Mouse (Mus musculus) thymus, postnatal 14 days (tissue): Measurements from ENCODE around the gene Slc4a10.

Experiments
- DNase-seq: peaks from one replicate; pipeline ENCODE4 v3.0.0; 2021

Gene Slc4a10

DNA sequence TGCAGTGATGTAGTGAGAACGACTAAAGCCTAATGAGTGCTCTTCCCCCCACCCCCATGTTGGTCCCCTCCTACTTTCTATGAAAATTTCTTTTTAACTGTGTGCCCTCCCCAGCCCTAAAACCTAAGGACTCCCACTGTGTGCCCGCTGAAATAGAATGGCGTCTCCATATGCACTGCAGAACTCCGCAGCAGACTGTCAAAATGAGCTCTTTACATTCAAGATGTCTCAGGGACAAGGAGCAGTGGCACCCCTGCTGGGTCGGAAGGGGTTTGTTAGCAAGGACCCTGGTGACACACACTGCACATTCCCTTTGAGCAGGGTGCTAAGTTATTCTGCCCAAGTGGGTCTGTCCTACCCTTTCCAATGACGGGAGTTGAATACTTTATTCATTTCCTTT is 309.5 kb downstream of the Slc4a10 start:
- DNase-seq = no peak

DNA sequence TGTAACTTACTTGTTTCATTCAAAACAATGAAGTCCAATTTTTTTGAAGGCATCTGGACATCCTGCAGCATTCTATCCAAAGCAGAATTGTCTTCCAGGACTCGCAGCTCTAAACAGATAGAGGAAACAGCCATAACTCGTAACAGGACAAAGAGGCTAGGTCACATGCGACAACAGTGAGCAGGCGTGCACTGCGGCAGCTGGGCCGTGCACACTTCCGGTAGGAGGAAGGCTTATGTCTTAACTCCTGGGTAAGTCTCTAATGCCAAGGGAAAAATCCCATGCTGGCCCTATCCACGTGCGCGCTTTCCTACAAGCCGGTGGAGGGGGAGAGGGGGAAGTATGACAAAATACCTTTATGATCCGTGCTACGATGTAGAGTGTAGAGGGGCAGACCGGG is 310.3 kb downstream of the Slc4a10 start:
- no peak for DNase-seq

DNA sequence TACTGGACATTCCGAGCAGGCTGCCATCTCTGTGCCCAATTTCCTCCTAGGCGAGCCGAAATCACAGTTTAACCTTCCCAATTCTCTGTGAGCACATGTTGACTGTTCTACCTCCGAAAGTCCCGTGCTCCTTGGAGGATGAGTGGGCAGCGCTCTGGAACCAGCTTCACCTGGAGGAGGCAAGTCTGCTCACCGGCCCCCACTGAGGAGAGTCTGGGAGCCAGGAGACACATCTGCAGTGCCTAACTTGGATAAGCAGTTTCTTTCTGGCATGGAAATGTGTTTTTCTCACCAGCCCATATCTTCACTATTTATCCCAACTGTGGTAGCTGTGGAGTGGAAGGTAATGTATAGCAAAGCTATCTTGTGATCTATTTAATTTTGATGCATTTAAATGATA is 311.0 kb downstream of the Slc4a10 start:
- DNase-seq = no peak

DNA sequence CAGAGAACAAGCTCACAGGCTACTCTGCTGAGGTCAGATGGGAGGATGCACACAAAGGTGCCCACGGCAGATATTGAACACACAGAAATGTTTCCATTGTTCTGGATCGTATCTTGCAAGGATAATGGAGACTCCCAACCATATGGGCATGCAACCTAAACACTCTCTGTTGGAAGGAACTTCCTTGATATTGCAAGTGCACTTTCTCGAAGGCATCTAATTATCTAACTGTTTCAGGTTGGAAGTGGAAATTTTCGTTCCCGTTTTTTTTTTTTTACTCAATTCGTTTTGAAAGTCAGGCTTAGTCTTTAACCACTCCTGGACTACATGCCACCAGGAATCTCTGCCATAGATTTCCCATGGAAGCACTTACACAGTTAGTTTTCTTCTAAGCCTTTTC is 314.6 kb downstream of the Slc4a10 start:
- DNase-seq = no peak

DNA sequence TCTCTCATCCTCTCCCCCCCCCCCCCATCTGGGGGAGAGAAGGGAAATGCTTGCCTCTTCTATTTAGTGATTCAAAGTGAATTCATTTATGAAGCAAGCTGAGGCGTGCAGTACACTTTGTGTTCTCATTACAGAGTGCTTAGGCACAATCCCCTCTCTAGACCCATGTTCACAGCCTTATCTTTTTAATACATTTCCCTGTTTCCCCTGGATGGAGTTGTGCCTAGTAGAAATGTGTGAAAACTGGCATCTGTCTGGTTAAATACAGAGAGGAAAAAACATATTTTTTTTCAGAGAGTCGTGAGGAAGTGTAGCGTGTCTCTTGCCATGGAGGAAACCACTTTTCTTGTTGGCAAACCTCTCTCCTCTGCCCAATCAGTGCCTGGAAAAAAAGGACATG is 315.3 kb downstream of the Slc4a10 start:
- no peak for DNase-seq

DNA sequence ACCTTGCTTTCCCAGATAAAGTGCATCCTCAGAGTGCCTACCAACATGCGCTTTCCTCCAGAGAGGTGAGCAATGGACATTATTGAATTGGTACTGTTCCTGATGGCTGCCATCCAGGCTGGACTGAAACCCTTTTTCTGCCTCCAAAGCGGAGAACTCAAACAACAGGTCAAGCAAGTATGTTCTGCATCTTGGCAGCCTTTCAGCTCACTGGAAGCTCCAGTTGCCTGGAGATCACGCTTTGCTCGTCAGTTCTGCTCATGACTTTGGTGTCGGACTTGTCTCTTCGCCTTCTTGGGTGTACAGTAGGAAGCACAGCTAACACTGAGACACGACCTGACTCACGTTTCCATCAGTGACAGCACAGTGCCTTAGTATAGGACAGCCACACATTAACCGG is 315.9 kb downstream of the Slc4a10 start:
- no peak for DNase-seq

DNA sequence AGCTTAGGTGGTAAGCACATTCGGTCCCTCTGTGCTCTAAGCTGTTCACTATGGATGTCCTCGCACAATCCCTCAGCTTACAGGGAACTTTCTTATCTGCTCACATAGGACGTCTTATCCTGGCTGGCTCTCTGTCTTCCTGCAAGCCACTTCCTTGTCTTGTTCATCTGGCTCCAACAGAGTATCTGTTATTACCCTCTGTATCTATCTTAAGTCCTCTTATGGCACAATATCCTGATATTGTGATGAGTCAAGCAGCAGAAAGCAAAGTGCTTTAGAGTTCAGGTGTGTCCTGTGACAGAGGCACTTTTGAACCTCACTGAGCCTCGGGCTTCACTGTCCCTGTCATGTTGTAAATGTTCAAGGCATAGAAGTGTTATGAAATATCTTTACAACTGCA is 317.3 kb downstream of the Slc4a10 start:
- DNase-seq = no peak

DNA sequence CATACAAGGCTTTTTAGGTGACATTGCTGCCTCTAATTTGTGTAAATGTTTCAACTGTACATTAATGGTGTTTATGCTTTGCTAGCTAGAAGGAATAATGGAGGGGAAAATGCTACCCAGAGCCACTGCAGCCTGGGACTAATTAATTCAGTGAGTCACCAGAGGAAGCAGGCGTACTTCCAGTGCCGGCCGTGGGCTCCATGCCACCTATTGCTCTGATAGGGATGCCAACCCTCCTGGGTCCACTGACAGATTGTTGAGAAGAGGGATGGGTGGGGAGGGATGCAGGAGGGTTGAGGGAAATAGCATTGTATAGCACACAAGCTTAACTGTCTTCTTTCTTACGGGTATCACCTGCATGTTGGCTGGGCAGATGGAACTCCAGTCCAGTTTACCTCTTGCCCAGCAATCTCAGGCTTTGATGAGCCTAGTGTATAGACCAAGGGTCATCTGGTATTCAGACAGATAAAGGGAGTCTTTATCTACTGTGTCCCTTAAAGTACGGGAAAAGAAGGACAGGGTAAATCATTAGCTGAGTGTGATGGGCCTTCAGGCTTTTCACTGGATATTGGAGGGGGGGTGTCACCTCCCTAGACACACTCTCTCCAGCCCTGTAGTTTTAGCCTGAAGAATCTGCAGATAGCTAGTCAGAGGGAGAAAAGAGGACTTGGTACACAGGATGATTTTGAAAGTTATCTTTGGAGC is 322.2 kb downstream of the Slc4a10 start:
- no peak for DNase-seq

DNA sequence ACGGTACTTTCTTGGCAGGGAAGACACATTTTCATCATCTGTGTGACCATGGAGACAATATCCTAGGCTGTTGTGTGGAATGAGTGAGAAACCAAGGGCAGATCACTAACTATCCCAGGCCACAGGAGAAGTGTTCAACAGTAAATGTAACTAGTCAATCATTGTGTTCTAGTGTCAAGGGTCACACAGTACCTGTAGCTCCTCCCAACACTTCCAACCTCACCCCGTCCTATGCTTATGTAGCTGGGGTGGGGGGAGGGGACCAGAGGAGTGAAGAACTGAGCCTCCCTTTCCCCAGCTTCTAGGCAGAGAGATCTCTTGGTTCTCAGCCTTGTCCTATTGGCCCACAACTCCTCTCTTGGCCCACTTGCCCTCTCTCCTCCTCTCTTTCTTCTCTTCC is 323.8 kb downstream of the Slc4a10 start:
- no peak for DNase-seq

DNA sequence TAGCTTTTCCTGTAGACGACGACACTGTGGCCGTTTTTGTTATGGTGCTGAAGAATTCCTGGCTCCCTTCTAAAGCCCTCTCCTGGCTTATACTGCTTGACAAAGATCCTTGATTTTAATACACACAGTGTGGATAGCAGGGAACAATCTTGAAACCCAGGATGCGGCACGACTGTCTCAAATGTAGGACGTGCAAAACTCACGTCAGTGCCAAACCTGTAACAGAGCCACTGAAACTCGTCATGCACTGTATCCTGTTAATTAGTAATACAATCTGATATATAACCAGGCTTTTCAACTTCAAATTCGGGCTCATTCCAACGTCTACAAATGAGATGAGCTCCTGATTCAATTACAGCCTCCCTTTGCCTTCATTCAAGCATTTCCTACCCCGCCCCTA is 327.4 kb downstream of the Slc4a10 start:
- DNase-seq = no peak
